Mouse (Mus musculus) G1E (cell line): ENCODE results near the gene Ccdc173. TPM values are rescaled to one million over a fixed set of nuclear protein-coding genes. Genes with fewer than 3 reads are reported as not detected.
"Not testable (repeated sequence)": the region's sequence is repeated elsewhere in the genome, so short reads cannot be mapped to it uniquely, and the experiment has no call there.

Experiments used
- ATAC-seq: 2 replicates; pipeline ENCODE4 v1.8.0; 2016; ENCODE audit warnings: mild to moderate bottlenecking; ENCODE audit not compliant: insufficient number of reproducible peaks, poor library complexity, low FRiP score, severe bottlenecking; ENCODE audit errors: extremely low read depth
- DNase-seq: peaks from one replicate; pipeline ENCODE4 v3.0.0; 2012; ENCODE audit warnings: low spot score
- H3K27me3 ChIP-seq: 2 replicates; pipeline ENCODE4 v1.6.1; 2012; ENCODE audit warnings: mild to moderate bottlenecking, low read length, inconsistent platforms; ENCODE audit not compliant: insufficient read depth
- H3K36me3 ChIP-seq: replicated peaks from 2 replicates; pipeline ENCODE3; 2012; ENCODE audit warnings: mild to moderate bottlenecking, inconsistent platforms
- H3K4me1 ChIP-seq: 2 replicates; pipeline ENCODE4 v1.6.1; 2012; ENCODE audit warnings: low read depth, low read length, inconsistent platforms, mixed read lengths; ENCODE audit not compliant: insufficient read depth
- H3K4me3 ChIP-seq: 2 replicates; pipeline ENCODE4 v1.5.1; 2012; ENCODE audit warnings: low read depth, mild to moderate bottlenecking, inconsistent platforms, low read length, moderate library complexity, mixed read lengths
- H3K9me3 ChIP-seq: replicated peaks from 2 replicates; pipeline ENCODE4 v1.6.1; 2012; ENCODE audit warnings: inconsistent platforms
- CTCF ChIP-seq: IDR thresholded peaks from 2 replicates; pipeline ENCODE4 v1.5.1; 2012; ENCODE audit warnings: low read depth, low read length, inconsistent platforms, mixed read lengths
- GATA1 ChIP-seq: IDR thresholded peaks from 2 replicates; pipeline ENCODE4 v1.6.1; 2012; ENCODE audit warnings: borderline replicate concordance, low read length, inconsistent platforms, mixed read lengths
- GATA2 ChIP-seq: IDR thresholded peaks from 2 replicates; pipeline ENCODE4 v1.6.1; 2012; ENCODE audit warnings: low read depth, low read length, inconsistent platforms, borderline replicate concordance
- POLR2AphosphoS5 ChIP-seq: IDR thresholded peaks from 2 replicates; pipeline ENCODE4 v1.6.1; 2012; ENCODE audit warnings: low read depth, low read length, inconsistent platforms; ENCODE audit not compliant: insufficient replicate concordance
- TAL1 ChIP-seq: conservative IDR thresholded peaks from 2 replicates; pipeline ENCODE4 v1.6.1; 2012; ENCODE audit warnings: low read depth, low read length, inconsistent platforms, mixed read lengths
- polyA plus RNA-seq: library from polyadenylated mRNA; stranded (reverse); fragments of >175 nt; gene quantifications from 2 replicates; pipeline ENCODE4 v1.2.3, GENCODE M21; 2012
- total RNA-seq, 2 experiments: library from RNA; stranded (forward) in 1 of 2; stranded (reverse) in 1 of 2; fragments of 200-1000 nt in 1 of 2; fragments of >200 nt in 1 of 2; fragmentation: Nextera tagmentation in 1 of 2; gene quantifications; 2 replicates each; pipeline ENCODE4 v1.2.3; 2014 to 2017

Ccdc173 gene
- total and polyA plus RNA-seq, 3 experiments = 0.35 to 7.7 (median 6.1) TPM

DNA sequence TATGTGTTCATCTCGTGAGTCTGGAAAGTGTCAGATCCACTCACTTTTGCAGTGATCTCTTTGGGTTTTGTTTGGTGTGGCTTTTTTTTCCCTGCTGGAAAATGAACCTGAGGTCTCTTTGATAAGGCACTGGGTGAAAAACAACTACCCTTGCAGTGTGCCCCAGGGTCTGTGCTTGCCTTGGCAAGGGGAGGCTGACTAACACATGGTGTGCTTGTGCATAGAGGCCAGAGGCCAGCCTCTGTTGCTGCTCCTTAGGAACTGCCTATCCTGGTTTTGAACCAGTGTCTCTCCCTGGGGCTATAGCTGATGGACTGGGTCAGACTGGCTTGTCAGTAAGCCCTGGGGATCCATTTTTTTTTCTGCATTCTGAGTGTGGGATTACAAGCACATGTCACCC lies 30.8 kb upstream of the Ccdc173 start:
- H3K27me3 ChIP-seq = no peaks in the 10 kb centered on the region
- TF ChIP-seq POLR2AphosphoS5 (no peak), GATA2 (no peak), CTCF (no peak), GATA1 (no peak), TAL1 (no peak)
- ATAC-seq (no peak), DNase-seq (no peak)
- H3K4me3 ChIP-seq = no peak overlapping the region
- H3K36me3 ChIP-seq = peaks cover 13% of the 10 kb centered on the region
- no peaks in the 10 kb centered on the region for H3K9me3 ChIP-seq
- H3K4me1 ChIP-seq = peaks cover 77% of the 10 kb centered on the region

DNA sequence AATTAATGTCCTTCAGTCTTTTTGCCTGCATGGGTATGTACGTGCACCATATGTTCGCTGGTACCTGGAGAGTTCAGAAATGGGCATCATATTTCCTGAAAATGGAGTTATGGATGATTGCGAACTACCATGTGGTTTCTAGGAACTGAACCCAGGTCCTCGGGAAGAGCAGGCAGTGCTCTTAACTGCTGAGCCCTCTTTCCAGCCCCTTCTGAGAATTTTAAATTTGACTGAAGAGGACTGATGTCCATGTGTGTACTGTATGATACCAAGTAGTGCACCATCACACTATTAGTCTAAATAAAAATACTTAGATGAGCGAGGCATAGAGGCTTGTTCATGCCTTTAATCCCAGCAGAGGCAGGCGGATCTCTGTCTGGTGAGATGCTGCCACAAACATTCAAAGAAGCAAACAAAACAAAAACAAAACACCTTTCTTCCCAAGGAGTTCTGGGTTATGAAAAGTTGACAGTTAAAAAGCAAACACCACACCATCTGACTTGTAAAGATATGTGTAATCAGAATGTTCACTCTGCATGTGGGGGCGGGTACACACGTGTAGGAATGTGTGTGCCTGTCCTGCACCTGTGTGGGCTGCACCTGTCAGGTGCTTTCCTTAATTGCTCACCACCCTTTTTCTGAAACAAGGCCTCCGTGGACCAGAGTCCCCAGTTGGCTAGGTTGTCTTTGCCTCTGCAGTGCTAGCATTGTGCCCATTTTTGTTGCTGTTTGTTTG lies 29.1 kb upstream of the Ccdc173 start:
- Histone ChIP-seq H3K4me3 (peak overlapping the region; percentile 20; the same call in 1 of the 2 replicates), H3K4me1 (peaks cover 63% of the 10 kb centered on the region), H3K9me3 (no peaks in the 10 kb centered on the region), H3K27me3 (no peaks in the 10 kb centered on the region), H3K36me3 (no peaks in the 10 kb centered on the region)
- peak; percentile 54 for TF ChIP-seq TAL1
- no peak for TF ChIP-seq GATA2
- ATAC-seq = no peak
- DNase-seq = no peak

DNA sequence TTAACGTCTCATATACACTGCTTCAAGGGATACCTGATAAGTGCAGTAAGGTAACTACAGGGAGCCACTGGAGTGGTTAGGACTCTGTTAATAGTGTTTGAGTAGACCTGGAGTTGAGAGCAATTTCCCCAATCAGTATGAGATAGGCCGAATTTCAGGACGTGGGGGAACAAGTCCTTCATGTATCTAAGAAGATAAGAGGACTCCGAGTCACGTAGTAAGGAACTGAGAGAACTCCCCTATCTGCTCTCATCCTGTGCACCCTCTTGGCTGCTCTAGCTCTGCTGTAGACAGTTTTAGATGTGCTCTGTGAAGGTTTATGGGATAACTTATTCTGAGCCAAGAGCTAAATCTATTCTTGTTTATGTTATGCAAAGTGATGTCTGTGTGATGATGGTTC lies 27.2 kb upstream of the Ccdc173 start:
- Histone ChIP-seq H3K27me3 (no peaks in the 10 kb centered on the region), H3K36me3 (no peaks in the 10 kb centered on the region), H3K4me1 (peaks cover 63% of the 10 kb centered on the region), H3K4me3 (no peak overlapping the region; the same call in 1 of the 2 replicates), H3K9me3 (no peaks in the 10 kb centered on the region)
- peak; percentile 78 for ATAC-seq
- TF ChIP-seq CTCF = no peak
- TF ChIP-seq GATA1 = no peak
- no peak for TF ChIP-seq POLR2AphosphoS5
- TF ChIP-seq TAL1 = no peak
- no peak for TF ChIP-seq GATA2
- DNase-seq = peak; percentile 20

DNA sequence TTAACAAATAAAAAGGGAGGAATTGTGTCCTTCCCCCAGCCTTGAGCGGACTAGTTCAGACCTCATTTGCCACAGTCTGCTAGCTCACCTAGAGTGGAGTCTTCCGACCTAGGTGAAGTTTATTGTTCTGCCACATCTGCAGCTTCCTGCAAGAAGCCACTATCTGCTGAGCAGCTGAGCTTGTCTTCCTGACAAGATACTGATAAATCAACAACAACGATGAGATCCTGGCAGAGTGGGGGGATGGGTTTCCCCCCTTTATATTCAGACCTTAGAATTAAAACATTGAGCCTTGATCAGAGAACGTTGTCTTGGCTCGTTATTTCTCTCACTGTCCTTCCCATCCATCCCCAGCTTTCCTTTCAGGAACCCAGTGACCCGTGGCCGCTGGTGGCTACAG lies 22.0 kb upstream of the Ccdc173 start:
- peaks cover 32% of the 10 kb centered on the region for H3K4me1 ChIP-seq
- H3K4me3 ChIP-seq, DNase-seq, H3K9me3 ChIP-seq, H3K36me3 ChIP-seq, ATAC-seq, H3K27me3 ChIP-seq: not testable (repeated sequence)

DNA sequence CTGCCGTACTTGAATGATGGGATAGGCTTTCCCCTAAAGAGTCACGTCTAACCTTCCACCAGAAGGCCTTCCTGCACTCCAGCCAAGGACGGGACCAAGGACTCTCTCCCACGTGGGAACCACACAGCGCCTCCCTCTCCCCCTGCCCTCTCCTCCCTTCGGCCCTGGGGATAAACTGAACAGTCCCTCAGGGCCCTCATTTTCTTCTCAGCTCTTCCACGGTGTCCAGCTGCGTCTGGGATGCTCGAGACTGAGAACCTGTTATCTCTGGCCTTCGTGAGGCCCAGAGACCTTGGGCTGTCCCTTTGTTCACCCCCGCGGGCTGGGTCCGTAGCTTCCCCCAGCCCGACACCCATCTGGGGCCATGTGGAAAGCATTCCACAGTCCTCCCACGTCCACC lies 20.8 kb upstream of the Ccdc173 start:
- no peak for DNase-seq
- H3K36me3 ChIP-seq = no peaks in the 10 kb centered on the region
- TF ChIP-seq TAL1 = no peak
- ATAC-seq = no peak
- no peaks in the 10 kb centered on the region; the same call in 1 of the 2 replicates for H3K27me3 ChIP-seq
- peaks cover 24% of the 10 kb centered on the region for H3K4me1 ChIP-seq
- H3K4me3 ChIP-seq = no peak overlapping the region
- H3K9me3 ChIP-seq = no peaks in the 10 kb centered on the region

DNA sequence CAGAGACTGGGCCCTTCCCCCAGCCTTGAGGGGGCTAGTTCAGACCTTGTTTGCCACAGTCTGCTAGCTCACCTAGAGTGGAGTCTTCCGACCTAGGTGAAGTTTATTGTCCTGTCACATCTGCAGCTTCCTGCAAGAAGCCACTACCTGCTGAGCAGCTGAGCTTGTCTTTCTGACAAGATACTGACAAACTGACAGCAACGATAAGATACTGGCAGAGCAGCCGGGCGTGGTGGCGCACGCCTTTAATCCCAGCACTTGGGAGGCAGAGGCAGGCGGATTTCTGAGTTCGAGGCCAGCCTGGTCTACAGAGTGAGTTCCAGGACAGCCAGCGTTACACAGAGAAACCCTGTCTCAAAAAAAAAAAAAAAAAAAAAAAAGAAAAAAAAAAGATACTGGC lies 15.3 kb upstream of the Ccdc173 start:
- not testable (repeated sequence) for H3K9me3 ChIP-seq, H3K27me3 ChIP-seq, ATAC-seq, H3K36me3 ChIP-seq, DNase-seq, H3K4me3 ChIP-seq
- H3K4me1 ChIP-seq = peaks cover 29% of the 10 kb centered on the region

DNA sequence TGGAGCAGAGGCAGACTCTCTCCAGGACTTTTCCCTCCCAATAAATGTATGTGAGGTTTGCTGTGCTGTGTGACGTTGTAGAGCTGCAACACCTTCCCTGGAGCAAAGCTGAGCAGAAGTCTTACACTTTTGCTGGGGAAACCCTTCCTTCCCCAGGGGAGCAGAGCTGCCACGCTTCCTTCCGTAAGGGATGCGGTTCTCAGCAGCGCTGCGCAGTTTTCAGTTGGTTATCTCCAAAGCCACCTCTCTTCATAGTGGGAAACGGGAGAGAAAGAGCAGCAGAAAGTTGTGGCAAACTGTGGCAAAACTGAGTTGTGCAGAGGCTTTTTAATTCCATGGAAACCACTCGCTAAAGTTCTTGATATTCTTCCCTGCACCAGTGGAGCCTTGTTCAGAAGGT lies 14.4 kb upstream of the Ccdc173 start:
- Histone ChIP-seq H3K9me3 (peaks cover 2% of the 10 kb centered on the region; the same call in 1 of the 2 replicates), H3K36me3 (no peaks in the 10 kb centered on the region), H3K4me1 (peaks cover 29% of the 10 kb centered on the region), H3K4me3 (no peak overlapping the region), H3K27me3 (no peaks in the 10 kb centered on the region)
- ATAC-seq (no peak), DNase-seq (no peak)
- no peak for TF ChIP-seq GATA2
- no peak for TF ChIP-seq GATA1
- no peak for TF ChIP-seq POLR2AphosphoS5
- no peak for TF ChIP-seq CTCF
- TF ChIP-seq TAL1 = no peak
